Mouse (Mus musculus) neural tube, embryonic 10.5 days (tissue): Measurements from ENCODE around the gene Hpcal1.

Source experiments
- DNase-seq: peaks from one replicate; pipeline ENCODE4 v3.0.0-alpha.2; 2017; ENCODE audit warnings: low spot score; ENCODE audit errors: extremely low spot score

Hpcal1 gene

GRCm38 (mm10) chr12:17690564-17691281 is at the start of gene Hpcal1:
TSS of gene Hpcal1 (plus strand) at chr12:17690856.
- DNase-seq, result peak; percentile 98

GRCm38 (mm10) chr12:17641269-17641668 is 49.4 kb upstream of the Hpcal1 start:
- DNase-seq, result no peak

GRCm38 (mm10) chr12:17644385-17645222 is 46.1 kb upstream of the Hpcal1 start:
- no peak for DNase-seq

GRCm38 (mm10) chr12:17646457-17646856 is 44.2 kb upstream of the Hpcal1 start:
- no peak for DNase-seq

GRCm38 (mm10) chr12:17651223-17652095 is 39.2 kb upstream of the Hpcal1 start:
- DNase-seq, result no peak

- no peak for DNase-seq
These were observed 38.2 kb upstream of the Hpcal1 start for GRCm38 (mm10) chr12:17652216-17653050.

GRCm38 (mm10) chr12:17653051-17653783 is 37.4 kb upstream of the Hpcal1 start:
- DNase-seq, result no peak

GRCm38 (mm10) chr12:17657561-17658195 is 33.0 kb upstream of the Hpcal1 start:
- no peak for DNase-seq

GRCm38 (mm10) chr12:17658521-17658920 is 32.1 kb upstream of the Hpcal1 start:
- peak; percentile 19 for DNase-seq

- DNase-seq, result peak; percentile 31
These were observed 29.2 kb upstream of the Hpcal1 start for GRCm38 (mm10) chr12:17661483-17661920.

GRCm38 (mm10) chr12:17663991-17664635 is 26.5 kb upstream of the Hpcal1 start:
- no peak for DNase-seq

GRCm38 (mm10) chr12:17665906-17666326 is 24.7 kb upstream of the Hpcal1 start:
- no peak for DNase-seq

- DNase-seq, result no peak
These were observed 24.0 kb upstream of the Hpcal1 start for GRCm38 (mm10) chr12:17666616-17667015.

- DNase-seq, result no peak
These were observed 16.9 kb upstream of the Hpcal1 start for GRCm38 (mm10) chr12:17673729-17674128.

- no peak for DNase-seq
These were observed 16.4 kb upstream of the Hpcal1 start for GRCm38 (mm10) chr12:17674182-17674812.

GRCm38 (mm10) chr12:17677743-17678142 is 12.9 kb upstream of the Hpcal1 start:
- DNase-seq, result no peak

GRCm38 (mm10) chr12:17679571-17679970 is 11.1 kb upstream of the Hpcal1 start:
- DNase-seq, result no peak

GRCm38 (mm10) chr12:17682161-17682560 is 8.5 kb upstream of the Hpcal1 start:
- DNase-seq, result no peak
